Mouse (Mus musculus): ENCODE measurements around the gene Ranbp3.

DNA sequence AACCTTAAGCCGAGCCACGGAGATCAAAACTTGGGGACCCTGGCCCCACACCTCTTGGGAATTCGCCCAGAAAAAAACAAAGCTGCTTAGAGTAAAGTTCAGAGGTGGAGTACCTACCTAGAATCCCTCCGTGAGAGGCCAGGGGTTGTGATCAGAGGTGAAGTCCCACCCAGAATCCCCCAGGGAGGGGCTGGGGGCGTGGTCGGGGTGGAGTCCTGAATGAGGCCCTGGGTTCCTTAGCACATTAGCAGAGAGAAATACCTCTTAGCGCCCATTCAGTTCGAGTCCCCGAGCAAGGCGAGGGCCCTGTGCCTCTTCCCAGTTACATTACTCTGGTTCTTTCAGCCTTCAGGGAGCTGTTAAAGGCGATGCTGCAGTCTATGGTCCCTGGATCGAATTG is 54.6 kb downstream of the Ranbp3 start:
- TF ChIP-seq CTCF (IDR thresholded peaks at IDR 0.05; ENCODE audit: low read depth) (no peak), EP300 (optimal IDR thresholded peaks at IDR 0.05) (no peak)

Data from stomach, postnatal 0 days (tissue).